Mouse (Mus musculus): ENCODE results near the gene Thpo.

Thpo gene

DNA sequence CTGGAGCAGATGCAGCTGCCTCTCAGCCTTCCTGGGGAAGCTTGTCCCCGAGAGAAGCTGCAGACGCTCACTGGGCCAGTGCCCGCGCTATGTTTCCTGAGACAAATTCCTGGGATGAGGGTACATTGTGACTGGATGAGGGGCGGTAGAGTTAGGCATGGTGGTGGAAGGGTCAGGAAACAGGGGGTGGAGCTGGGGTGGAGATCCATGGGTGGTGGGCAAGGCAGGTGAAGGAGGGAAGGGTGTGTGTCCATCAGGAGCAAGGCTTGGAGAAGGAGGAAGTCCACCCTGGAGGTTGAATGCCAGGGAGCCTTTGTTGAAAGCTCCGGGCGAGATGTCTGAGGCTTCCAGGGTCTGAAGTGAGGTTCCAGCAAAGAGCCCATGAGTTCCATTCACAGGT, 9.0 kb downstream of the Thpo start:
- in situ Hi-C loops (cut with MboI; ENCODE audit: unreplicated experiment in 2 of 2) = no loop called here

DNA sequence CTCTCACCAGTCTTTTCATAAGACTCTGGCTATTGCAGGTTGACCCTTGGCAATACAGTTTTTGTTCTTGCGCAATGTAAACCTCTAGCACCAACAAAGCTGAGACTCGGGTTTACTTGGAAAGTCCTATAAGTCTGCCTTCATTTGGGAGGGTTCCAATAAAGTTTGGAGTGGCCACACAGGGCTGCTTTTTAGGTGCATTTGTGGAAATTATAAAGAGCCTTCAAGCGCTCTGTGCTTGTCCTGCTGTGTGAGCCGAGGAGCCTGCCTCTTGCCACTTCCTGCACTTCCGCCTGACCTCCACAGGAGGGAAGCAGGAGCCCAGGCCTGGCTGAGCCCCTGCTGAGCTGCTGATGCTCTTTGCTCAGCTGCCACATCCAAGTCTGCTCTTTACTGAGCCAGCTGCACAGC, 10.0 kb downstream of the Thpo start:
- in situ Hi-C loops (cut with MboI; ENCODE audit: unreplicated experiment in 2 of 2) = loop anchor here (25.0 kb wide), 4 partner anchors 463 to 1538 kb away; partner anchors contain the start of genes Senp2 (in 1 of the 2) and Tra2b (in 1 of the 2)

DNA sequence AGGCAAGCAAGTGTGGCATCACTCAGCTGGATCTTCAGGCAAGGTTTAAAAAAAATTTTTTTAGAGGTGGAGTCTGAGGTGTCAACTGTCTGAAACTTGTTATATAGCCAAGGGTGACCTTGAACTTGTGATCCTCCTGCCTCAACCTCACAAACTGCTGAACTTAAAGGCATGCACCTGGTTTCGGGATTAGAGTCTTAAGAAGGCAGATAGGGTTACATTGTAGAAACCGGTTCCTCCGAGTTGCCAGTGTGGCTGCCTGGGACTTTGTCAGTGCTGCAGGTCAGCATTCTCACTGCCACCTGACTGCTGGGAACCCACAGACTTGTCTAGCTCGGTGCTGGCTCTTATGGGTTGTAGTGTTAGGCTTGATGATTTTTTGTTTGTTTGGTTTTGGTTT, 11.1 kb downstream of the Thpo start:
- in situ Hi-C loops (cut with MboI; ENCODE audit: unreplicated experiment in 2 of 2) = loop anchor here (25.0 kb wide), 4 partner anchors 464 to 1539 kb away; partner anchors contain the start of genes Senp2 (in 1 of the 2) and Tra2b (in 1 of the 2)

DNA sequence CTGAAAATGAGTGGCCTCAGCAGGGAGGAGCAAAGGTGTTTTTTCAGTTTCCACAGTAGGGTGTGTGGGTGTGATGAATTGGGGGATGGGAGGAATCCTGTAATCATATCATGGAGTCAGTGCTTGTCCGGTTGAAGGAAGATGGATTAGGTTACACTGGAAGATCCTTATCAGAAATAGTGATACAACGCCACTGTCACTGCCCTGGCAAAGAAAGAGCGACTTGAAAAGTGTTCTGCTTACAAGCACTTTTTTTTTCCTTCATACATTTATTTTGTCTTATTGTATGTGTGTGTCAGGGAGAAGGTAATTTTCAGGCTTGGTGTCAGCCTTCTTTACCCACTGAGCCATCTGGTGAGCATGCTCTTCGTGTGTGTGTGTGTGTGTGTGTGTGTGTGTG, 11.6 kb downstream of the Thpo start:
- in situ Hi-C loops (cut with MboI; ENCODE audit: unreplicated experiment in 2 of 2) = loop anchor here (25.0 kb wide), 4 partner anchors 465 to 1540 kb away; partner anchors contain the start of genes Senp2 (in 1 of the 2) and Tra2b (in 1 of the 2)

DNA sequence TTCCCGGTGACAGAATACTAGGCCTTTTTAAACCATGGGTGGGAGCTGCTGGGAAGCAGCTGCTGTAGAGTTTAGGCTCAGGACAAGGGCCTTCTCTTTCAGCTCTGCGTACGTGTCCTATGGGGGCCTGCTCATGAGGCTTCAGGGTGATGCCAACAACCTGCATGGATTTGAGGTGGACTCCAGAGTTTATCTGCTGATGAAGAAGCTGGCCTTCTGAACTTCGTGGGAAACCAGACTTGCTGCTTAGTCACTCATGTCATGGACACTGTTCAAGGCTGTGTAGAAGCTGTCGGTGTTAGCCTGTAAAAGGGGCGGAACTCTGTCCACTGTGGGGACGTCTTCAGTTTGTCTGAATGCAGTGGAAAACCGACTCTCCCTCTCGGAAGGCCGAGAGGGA, 12.5 kb downstream of the Thpo start:
- in situ Hi-C loops (cut with MboI; ENCODE audit: unreplicated experiment in 2 of 2) = loop anchor here (25.0 kb wide), 4 partner anchors 465 to 1540 kb away; partner anchors contain the start of genes Senp2 (in 1 of the 2) and Tra2b (in 1 of the 2)

DNA sequence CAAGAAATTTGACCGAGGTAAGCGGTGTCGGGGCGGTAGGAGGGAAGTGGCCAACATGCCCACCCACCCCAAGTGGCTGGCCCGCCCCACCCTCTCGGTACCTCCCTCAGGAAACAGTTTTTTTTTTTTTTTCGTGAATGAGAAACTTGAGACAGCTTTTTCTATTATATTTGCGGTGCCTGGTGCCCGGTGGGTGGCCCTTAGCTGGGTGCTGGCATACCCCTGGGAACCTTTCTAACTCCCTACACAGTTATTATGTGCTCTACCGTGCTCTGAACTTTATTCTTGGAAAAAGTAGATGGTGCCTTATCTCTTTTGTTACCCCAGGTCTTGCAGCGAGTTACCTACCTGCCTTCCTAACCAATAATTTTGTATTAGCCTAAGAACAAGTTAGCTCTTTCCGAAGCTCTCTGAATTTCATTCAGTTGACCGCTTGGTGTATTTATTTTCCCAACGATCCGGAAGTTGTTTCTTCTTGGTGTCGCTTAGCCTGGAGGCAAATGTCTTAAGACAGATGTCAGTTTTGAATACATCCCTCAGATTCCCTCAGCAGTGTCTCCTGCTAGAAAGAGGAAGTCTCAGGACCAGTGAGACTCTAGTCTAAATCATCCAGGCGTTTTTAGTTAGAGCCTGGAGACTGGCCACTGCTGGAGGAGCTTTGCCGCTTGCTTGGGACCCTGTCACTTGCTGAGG, 16.2 kb downstream of the Thpo start:
- in situ Hi-C loops (cut with MboI; ENCODE audit: unreplicated experiment in 2 of 2) = loop anchor here (5.0 to 25.0 kb wide), 6 partner anchors 44 to 1544 kb away; partner anchors contain the start of genes Senp2 (in 1 of the 2) and Tra2b (in 1 of the 2)

DNA sequence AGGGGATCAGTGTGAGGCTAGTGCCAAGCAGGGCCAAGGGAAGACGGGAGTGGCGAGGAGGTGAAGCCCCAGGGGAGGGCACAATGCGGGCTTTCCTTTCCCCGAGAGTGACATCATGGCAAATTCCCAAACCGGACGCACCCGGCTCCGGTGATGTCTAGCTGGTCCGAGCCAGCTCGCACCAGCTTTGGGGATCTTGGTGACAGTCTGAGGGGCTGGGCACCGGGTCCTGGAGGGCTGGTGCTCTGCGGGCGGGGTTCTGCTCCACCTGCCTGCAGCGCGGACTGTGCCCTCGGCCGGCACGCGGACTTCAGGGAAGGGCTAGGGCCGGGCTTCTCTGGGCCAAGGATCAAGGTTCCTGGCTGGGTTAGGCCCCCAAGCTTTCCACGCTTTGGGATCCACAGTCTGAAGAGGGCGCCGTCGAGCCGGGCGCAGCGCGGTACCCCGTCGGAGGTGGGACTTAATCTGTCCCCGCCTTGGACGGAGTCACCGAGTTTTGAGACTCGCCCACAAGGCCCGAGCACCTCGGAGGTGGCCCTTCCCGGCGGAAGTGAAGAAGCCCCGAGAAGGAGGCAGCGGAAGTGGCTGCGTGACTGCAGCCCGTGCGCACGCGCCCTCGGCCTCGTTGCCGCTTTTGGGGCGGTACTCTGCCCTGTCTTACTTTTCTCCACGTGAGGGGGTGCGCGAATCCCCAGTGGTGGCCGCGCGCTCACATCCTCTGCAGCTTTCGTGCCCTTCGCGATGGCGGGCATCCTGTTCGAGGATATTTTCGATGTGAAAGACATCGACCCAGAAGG, 16.9 kb downstream of the Thpo start, which contains the start of the genes Polr2h and Clcn2:
Gene Polr2h, plus strand, starts transcription at position 485 of the 797 bp plus-strand sequence.
Gene Clcn2, minus strand, starts transcription at position 566 of the 797 bp plus-strand sequence.
- in situ Hi-C loops (cut with MboI; ENCODE audit: unreplicated experiment in 2 of 2) = loop anchor here (5.0 to 25.0 kb wide), 6 partner anchors 45 to 1545 kb away; partner anchors contain the start of genes Senp2 (in 1 of the 2) and Tra2b (in 1 of the 2)

DNA sequence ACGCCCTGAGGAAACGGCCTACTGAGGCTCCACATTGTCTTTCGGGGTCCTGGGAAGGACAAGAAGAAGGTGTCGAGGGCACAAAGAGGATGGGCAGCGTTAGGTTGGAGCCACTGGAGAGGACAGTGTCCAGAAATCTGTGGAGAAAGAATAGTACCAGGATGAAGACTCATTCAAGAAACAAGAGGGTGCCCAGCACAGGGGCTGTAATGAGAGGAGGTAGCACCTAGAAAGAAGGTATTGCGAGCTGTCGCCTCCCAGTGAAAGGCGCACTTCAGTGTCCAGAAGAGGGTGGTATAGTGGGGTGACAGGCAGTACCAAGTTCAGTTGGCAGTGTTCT, 17.5 kb downstream of the Thpo start:
- in situ Hi-C loops (cut with MboI; ENCODE audit: unreplicated experiment in 2 of 2) = loop anchor here (5.0 to 25.0 kb wide), 6 partner anchors 45 to 1545 kb away; partner anchors contain the start of genes Senp2 (in 1 of the 2) and Tra2b (in 1 of the 2)

DNA sequence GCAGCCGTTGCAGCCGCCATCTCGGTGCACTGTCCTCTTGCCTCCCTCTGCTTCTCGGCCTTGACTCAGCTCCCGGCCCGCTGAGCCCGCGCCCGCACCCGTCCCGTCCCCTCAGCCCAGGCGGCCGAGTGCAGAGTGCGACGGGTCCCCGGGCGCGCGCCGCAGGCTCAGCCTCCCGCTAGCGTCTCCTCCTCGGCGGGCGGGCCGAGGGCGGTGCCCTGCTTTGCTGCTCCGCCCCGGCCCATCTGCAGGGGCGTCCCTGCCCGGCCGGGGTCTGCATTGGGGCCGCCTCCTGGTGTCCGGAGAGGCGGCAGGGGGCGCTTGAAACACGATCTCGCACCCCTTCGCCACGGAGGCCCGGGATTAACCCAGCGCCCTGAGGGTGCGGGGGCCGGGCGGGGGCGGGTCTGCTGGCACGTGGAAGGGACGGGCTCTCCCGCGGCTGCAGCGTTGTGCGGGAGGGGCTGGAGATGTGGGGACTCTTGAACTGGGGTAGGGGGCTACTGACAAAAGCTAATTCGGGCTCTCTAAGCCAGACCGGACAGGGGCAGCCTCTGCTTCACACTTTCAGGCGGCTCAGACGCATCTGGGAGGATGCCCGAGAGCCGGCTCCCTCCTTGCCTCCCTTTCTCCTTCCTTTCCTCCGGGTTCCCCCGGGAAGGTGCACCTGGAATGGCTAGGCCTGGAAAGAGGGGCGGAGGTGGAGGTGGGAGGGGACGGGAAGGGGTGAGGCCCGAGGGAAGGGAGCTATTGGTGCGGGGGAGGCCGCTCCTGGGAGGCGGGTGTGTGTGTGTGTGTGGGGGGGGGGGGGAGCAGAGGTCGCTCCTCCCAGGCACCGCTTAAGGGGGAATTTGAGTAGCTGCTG, 18.1 kb downstream of the Thpo start:
- in situ Hi-C loops (cut with MboI; ENCODE audit: unreplicated experiment in 2 of 2) = loop anchor here (5.0 to 25.0 kb wide), 6 partner anchors 46 to 1546 kb away; partner anchors contain the start of genes Senp2 (in 1 of the 2) and Tra2b (in 1 of the 2)

DNA sequence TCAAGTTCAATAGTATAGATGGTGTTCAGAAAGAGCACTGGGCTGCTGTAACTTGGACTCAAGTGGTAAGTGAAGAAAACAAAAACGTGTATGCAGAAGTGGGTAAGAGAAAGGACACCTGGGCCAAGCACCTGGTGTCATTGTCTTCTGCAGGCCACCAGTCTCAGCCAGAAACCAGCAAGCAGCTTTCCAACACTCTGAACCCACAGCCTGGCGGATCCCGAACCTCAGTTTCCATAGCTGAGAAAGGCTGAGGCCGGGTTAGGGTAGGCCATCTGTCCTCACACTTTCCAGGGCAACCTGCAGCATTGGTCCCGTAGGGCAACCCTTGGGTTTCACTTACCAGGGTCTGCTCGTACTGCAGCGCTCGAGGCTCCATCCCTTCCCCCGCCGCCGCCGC, 18.7 kb downstream of the Thpo start:
- in situ Hi-C loops (cut with MboI; ENCODE audit: unreplicated experiment in 2 of 2) = loop anchor here (5.0 to 25.0 kb wide), 6 partner anchors 47 to 1547 kb away; partner anchors contain the start of genes Senp2 (in 1 of the 2) and Tra2b (in 1 of the 2)

GRCm38 (mm10) chr16:20715161-20715560, 19.1 kb downstream of the Thpo start:
- in situ Hi-C loops (cut with MboI; ENCODE audit: unreplicated experiment in 2 of 2) = loop anchor here (5.0 to 25.0 kb wide), 6 partner anchors 47 to 1547 kb away; partner anchors contain the start of genes Senp2 (in 1 of the 2) and Tra2b (in 1 of the 2)

GRCm38 (mm10) chr16:20714307-20715080, 19.8 kb downstream of the Thpo start:
- in situ Hi-C loops (cut with MboI; ENCODE audit: unreplicated experiment in 2 of 2) = loop anchor here (5.0 to 25.0 kb wide), 6 partner anchors 48 to 1548 kb away; partner anchors contain the start of genes Senp2 (in 1 of the 2) and Tra2b (in 1 of the 2)

GRCm38 (mm10) chr16:20712889-20713288, 21.4 kb downstream of the Thpo start:
- in situ Hi-C loops (cut with MboI; ENCODE audit: unreplicated experiment in 2 of 2) = loop anchor here (5.0 to 25.0 kb wide), 6 partner anchors 49 to 1549 kb away; partner anchors contain the start of genes Senp2 (in 1 of the 2) and Tra2b (in 1 of the 2)

GRCm38 (mm10) chr16:20712190-20712589, 22.1 kb downstream of the Thpo start:
- in situ Hi-C loops (cut with MboI; ENCODE audit: unreplicated experiment in 2 of 2) = loop anchor here (5.0 to 25.0 kb wide), 6 partner anchors 50 to 1550 kb away; partner anchors contain the start of genes Senp2 (in 1 of the 2) and Tra2b (in 1 of the 2)

GRCm38 (mm10) chr16:20710810-20711209, 23.5 kb downstream of the Thpo start:
- in situ Hi-C loops (cut with MboI; ENCODE audit: unreplicated experiment in 2 of 2) = loop anchor here (5.0 to 25.0 kb wide), 6 partner anchors 51 to 1551 kb away; partner anchors contain the start of genes Senp2 (in 1 of the 2) and Tra2b (in 1 of the 2)

DNA sequence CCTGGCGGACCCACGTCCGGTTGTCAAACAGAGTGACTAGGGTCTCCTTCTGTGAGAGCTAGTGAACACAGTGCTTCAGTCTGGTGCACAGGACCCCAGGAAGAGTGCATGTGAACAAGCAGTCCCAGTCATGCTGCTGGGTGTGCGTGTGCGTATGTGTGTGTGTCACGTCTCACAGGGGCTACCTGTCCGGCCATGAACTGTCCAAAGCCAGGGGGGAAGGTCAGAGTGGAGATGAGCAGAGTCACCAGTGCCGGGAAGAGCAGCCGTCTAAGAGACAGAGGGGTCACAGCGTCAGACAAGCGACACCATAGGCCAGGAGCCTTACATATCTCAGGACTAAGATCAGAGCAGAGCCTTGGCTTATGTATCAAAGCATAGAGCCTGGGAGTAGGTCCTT, 23.9 kb downstream of the Thpo start:
- in situ Hi-C loops (cut with MboI; ENCODE audit: unreplicated experiment in 2 of 2) = loop anchor here (5.0 to 25.0 kb wide), 6 partner anchors 52 to 1552 kb away; partner anchors contain the start of genes Senp2 (in 1 of the 2) and Tra2b (in 1 of the 2)

- in situ Hi-C loops (cut with MboI; ENCODE audit: unreplicated experiment in 2 of 2) = loop anchor here (10.0 to 25.0 kb wide), 5 partner anchors 478 to 1553 kb away; partner anchors contain the start of genes Senp2 (in 1 of the 2) and Tra2b (in 1 of the 2)
These were observed 25.2 kb downstream of the Thpo start for GRCm38 (mm10) chr16:20708939-20709734.
